Mouse (Mus musculus) adrenal gland, postnatal 25 days (tissue): Measurements from ENCODE around the gene Copg1. TPM values are rescaled to one million over a fixed set of nuclear protein-coding genes. Genes with fewer than 3 reads are reported as not detected.

ENCODE experiments used
- total RNA-seq: library from RNA; stranded (reverse); gene quantifications from 2 replicates; pipeline ENCODE4 v1.2.3, GENCODE M21; 2021

Gene Copg1
- total RNA-seq, 1 experiment from 2014 or later: 108 TPM

Other genes starting within 250 kb of the Copg1 start
- gene Aplf, start 215.6 kb upstream of the Copg1 start, total RNA-seq: 8.0 and 9.8 TPM in 2 replicates
- 0.67 and 0.71 TPM in 2 replicates for gene Efcc1, start 156.9 kb upstream of the Copg1 start, total RNA-seq
- not detected in 2 replicates for gene Gp9, start 109.7 kb upstream of the Copg1 start, total RNA-seq
- 21.8 and 34.9 TPM in 2 replicates for gene Rab43, start 75.7 kb upstream of the Copg1 start, total RNA-seq
- 5.1 and 6.2 TPM in 2 replicates for gene Gm45140, start 52.0 kb upstream of the Copg1 start, total RNA-seq
- gene Isy1, start 49.0 kb upstream of the Copg1 start, total RNA-seq: 24.8 and 36.1 TPM in 2 replicates
- gene Cnbp, start 36.7 kb upstream of the Copg1 start, total RNA-seq: 346 and 405 TPM in 2 replicates
- gene Hmces, start 26.1 kb downstream of the Copg1 start, total RNA-seq: 29.7 and 29.9 TPM in 2 replicates
- 15.1 and 19.1 TPM in 2 replicates for gene H1fx, start 93.8 kb downstream of the Copg1 start, total RNA-seq
- gene Rab7, start 157.5 kb downstream of the Copg1 start, total RNA-seq: 313 and 326 TPM in 2 replicates
- gene Rpn1, start 196.7 kb downstream of the Copg1 start, total RNA-seq: 211 and 212 TPM in 2 replicates